Mouse (Mus musculus): Measurements from ENCODE around the gene Vmn1r44.
"Not testable (repeated sequence)": the region's sequence is repeated elsewhere in the genome, so short reads cannot be mapped to it uniquely, and the experiment has no call there.

Gene Vmn1r44

GRCm38 (mm10) chr6:89883360-89883759 lies at the start of gene Vmn1r44:
TSS of gene Vmn1r44 (plus strand) at chr6:89883660.
- DNase-seq (ENCODE audit: low spot score): no peak

DNA sequence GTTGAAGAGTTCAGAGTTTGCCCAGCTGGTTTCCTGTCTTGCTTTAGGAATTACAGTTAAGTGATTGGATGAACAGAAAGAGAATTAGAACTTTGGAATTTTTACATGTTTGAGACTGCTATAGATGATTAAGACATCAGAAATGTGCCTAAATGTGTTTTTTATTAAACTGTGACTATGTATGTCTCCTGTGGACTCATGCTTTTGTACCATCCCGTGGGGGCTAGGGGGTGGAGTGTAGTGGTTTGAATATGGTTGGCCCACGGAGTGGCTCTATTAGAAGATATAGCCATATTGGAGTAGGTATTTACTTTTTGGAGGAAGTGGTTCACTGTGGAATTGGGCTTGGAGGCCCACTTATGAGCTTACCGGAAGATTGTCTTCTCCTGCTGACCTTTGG lies 25.9 kb upstream of the Vmn1r44 start:
- DNase-seq (ENCODE audit: low spot score): no peak

DNA sequence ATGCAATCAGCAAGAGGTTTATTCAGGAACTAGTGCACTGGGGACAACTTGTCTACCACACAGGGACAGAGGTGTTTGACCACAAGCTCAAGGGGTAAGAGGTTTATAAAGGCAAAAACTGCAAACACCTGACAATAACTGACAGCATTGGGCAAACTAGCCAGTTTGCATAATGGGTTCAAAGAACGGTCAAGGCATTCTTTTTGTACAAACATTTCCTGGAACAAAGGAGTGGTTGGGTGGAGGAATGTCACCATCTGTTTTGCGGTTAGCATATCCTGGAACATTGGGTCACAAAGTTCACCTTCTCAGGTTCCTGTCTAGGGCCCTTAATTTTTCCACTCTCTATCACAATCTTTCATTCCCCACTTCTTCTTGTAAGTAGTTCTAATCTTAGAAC lies 23.6 kb upstream of the Vmn1r44 start:
- no peak for DNase-seq (ENCODE audit: low spot score)

DNA sequence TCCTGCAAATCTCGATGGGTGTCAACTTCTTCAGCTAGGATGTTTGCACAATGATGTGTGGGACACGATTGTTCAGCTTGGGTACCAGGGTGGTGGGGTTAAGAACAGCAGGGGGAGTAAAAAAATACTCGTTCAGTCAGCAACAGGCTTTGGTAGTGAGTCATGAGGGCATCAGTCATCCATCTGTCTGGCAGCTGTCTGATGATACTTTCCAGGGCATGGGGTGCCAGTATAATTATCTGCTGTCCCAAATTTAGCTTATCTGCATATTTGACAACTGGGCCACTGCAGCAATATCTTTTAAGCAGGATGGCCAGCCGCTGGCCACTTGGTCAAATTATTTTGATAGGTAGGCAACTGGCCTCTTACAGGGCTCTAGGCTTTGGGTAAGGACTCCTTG lies 19.7 kb upstream of the Vmn1r44 start:
- no peak for DNase-seq (ENCODE audit: low spot score)

DNA sequence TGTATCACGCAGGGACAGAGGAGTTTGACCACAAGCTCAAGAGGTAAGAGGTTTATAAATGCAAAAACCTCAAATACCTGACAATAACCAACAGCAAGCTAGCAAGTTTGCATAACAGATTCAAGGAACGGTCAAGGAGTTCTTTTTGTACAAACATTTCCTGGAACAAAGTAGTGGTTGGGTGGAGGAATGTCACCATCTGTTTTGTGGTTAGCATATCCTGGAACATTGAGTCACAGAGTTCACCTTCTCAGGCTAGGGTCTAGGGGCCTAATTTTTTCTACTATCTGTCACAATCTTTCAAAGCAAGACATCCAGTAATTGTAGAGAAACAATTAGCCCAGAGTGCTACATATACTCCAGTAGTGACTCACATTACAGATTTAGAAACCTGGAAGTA lies 16.2 kb upstream of the Vmn1r44 start:
- no peak for DNase-seq (ENCODE audit: low spot score)

GRCm38 (mm10) chr6:89867976-89868375 lies 15.5 kb upstream of the Vmn1r44 start:
- no peak for DNase-seq (ENCODE audit: low spot score)

DNA sequence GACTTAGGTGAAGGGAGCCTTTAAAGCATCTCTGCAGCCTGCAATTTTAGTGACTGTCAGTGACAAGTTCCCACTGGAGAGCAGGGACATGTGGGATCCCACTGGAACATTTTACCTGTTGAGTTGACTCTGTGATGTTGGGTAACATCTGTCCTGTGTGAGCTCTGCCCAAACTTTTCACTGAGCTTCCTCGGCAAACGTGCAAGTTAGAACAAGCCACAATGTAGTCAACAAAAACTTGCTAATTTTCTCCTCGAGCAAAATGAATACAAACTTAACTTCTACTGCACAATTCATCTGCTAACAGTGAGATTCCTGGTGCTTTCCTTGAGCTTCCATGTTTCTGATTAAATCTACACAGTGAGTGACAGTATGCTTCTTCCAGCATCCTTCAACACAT lies 7.1 kb upstream of the Vmn1r44 start, which contains the start of the genes Vmn1r42 and Vmn1r43:
Gene Vmn1r42, minus strand, starts transcription at position 101 of the 400 bp plus-strand sequence.
Gene Vmn1r43, minus strand, starts transcription at position 101 of the 400 bp plus-strand sequence.
- not testable (repeated sequence) for DNase-seq (ENCODE audit: low spot score)

DNA sequence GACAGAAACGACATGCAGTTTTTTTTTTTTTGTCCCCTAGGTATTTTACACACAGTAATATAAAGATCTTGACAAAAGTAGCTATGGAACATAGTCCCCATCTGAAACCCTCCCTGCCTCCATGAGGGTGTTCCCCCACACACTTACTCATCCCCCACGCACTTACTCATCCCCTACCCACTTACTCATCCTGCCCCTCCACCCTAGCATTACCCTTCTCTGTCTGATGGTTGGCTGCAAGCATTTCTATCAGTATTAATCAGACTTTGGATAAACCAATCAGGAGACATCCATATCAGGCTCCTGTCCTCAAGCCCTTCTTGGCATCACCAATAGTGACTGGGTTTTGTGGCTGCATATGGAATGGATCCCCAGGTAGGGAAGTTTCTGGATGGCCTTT lies 6.5 kb upstream of the Vmn1r44 start:
- no peak for DNase-seq (ENCODE audit: low spot score)

DNA sequence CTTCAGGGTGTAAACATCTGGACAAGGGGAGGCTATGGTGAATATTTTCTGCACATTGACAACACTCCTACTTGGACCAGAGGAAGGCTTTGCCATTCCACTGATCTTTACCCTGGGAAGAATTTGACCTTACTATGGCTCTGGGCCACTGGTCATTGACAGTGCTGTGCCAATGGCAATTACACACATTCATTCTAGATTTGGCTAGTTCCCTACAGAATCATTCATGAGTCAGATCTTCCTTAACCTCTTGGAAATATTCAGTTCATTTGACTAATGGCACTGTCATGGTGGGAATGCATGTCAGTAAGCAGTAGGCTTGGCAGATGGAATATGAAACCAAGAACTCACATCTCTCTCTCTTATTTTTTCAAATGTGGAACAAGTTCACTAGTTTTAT lies 2.6 kb upstream of the Vmn1r44 start:
- no peak for DNase-seq (ENCODE audit: low spot score)

GRCm38 (mm10) chr6:89883812-89884211 lies 352 bp downstream of the Vmn1r44 start:
- DNase-seq (ENCODE audit: low spot score): no peak

GRCm38 (mm10) chr6:89940498-89940897 lies 57.0 kb downstream of the Vmn1r44 start, which contains the start of gene Vmn1r45:
TSS of gene Vmn1r45 (minus strand) at chr6:89940598.
- DNase-seq (ENCODE audit: low spot score): not testable (repeated sequence)

DNA sequence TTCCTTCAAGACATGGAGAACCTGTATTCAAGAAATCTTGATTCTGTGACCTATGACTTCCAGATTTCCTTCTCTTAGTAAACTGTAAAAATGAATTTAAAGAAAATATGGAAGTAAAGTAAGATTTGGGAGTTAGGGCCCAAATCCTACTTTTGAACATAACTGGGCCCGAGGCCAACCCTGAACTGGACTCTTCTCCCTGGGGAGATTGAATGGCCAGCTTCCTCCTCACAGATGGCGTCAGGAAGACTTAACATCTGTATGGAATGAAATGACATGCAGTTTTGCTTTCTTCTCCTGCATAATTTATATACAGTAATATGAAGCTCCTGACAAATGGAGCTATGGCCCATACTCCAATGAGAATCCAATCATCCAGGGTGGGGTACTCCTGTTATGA lies 57.5 kb downstream of the Vmn1r44 start:
- no peak for DNase-seq (ENCODE audit: low spot score)

All from ovary, postnatal 36 days (tissue).